Mouse (Mus musculus) lung, adult 2 months (tissue): ENCODE results near the gene Nipal3. TPM values are rescaled to one million over a fixed set of nuclear protein-coding genes. Genes with fewer than 3 reads are reported as not detected.

ENCODE experiments used
- DNase-seq: peaks from one replicate; pipeline ENCODE4 v3.0.0; 2022
- H3K4me1 ChIP-seq: fragments of 200-500 bp; 2 replicates; pipeline ENCODE4 v1.6.1; 2011; ENCODE audit warnings: low read length; ENCODE audit not compliant: control insufficient read depth, insufficient read depth
- H3K4me3 ChIP-seq: fragments of 200-500 bp; replicated peaks from 2 replicates; pipeline ENCODE3; 2011; ENCODE audit warnings: low read depth, mild to moderate bottlenecking, control low read depth, low read length; ENCODE audit errors: extremely low read depth
- CTCF ChIP-seq: fragments of 200-500 bp; IDR thresholded peaks from 2 replicates; pipeline ENCODE4 v1.5.1; 2011; ENCODE audit warnings: mild to moderate bottlenecking, low read length, control low read depth; ENCODE audit not compliant: insufficient read depth
- POLR2A ChIP-seq: fragments of 200-500 bp; IDR thresholded peaks from 2 replicates; pipeline ENCODE4 v1.6.1; 2011; ENCODE audit warnings: low read depth, mild to moderate bottlenecking, control low read depth, low read length, borderline replicate concordance; ENCODE audit errors: extremely low read depth
- WGBS: fragments of 180-500 bp; shearing (Covaris S2); methylation state at CpG from one replicate; pipeline ENCODE4 v1.1.7; 2018; 5-methylcytosine and 5-hydroxymethylcytosine counted together
- polyA plus RNA-seq: library from polyadenylated mRNA; depleted of rRNA; stranded (reverse); fragments of >200 nt; gene quantifications from 2 replicates; pipeline ENCODE4 v1.2.3, GENCODE M21; 2012

The Nipal3 gene
- polyA plus RNA-seq, 1 experiment, result 84.6 TPM

DNA sequence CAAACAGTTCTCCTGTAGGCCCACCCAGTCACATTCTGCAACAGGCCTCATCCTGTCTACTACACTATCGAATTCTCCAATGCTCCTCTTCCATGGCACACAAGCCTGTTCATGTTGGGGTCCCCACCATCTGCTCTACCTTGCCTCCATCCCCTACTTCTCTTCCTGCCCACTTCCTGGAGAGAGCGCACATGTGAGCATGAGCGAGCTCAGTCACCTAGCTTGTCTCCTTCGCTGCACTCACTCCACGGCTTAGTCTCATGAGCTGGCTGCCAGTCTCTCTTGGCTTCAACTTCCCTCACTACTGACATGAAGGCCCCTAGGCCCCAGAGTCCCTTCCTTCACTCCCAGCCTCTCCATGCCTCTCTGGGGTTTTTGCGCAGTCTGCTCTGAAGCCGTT lies 68.3 kb downstream of the Nipal3 start:
- no peaks in the 10 kb centered on the region for H3K4me1 ChIP-seq
- no peak for DNase-seq
- TF ChIP-seq CTCF, result no peak
- no peak for TF ChIP-seq POLR2A
- 91% methylated on average over 7 of the region's 7 CpGs for WGBS
- no peak overlapping the region for H3K4me3 ChIP-seq

GRCm38 (mm10) chr4:135425625-135426024 lies 69.2 kb downstream of the Nipal3 start:
- Histone ChIP-seq H3K4me3 (no peak overlapping the region), H3K4me1 (no peaks in the 10 kb centered on the region)
- TF ChIP-seq POLR2A, result no peak
- no peak for TF ChIP-seq CTCF
- DNase-seq, result no peak
- WGBS, result 68% methylated on average over 9 of the region's 9 CpGs

DNA sequence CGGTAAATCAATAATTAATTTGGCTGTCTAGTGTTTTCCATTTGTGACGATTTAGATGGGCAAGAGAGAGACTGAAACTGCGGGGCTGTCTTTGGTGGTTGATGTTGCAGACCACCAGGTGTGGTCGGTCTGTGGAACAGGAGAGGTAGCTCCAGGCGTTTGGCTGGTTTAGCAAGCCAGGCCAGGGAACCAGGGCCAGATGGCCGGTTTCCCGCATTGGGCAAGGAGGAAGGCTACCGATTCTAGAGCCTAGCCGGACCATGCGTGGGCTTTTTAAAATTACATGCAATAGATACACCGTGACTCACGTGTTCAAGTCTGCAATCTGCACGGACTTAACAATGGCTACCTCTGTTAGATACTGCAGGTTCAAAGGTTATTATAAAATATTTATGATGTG lies 73.9 kb downstream of the Nipal3 start:
- 90% methylated on average over 13 of the region's 13 CpGs for WGBS
- DNase-seq, result no peak
- Histone ChIP-seq H3K4me3 (no peak overlapping the region), H3K4me1 (no peaks in the 10 kb centered on the region)
- TF ChIP-seq CTCF, result no peak

DNA sequence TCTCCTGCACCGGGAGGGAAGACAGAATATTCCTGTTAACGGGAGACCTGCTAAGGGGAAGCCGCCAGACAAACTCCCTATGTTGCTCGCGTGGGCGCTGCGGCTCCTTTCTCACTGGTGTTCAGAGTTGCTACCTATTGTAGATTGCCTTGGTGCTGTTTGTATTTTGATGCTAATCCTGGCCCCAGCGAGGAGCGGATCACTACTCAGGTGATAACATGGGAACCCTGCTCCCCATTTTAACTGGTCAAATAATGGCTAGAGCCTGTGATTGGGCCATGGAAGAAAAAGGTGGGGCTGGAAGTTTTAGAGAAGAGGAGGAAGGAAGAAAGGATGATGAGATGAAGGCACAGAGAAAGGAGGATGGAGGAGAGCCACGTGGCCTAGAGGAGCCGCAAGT lies 74.4 kb downstream of the Nipal3 start:
- no peak overlapping the region for H3K4me3 ChIP-seq
- TF ChIP-seq CTCF, result no peak
- TF ChIP-seq POLR2A, result no peak
- WGBS, result 81% methylated on average over 11 of the region's 11 CpGs
- H3K4me1 ChIP-seq, result no peaks in the 10 kb centered on the region
- DNase-seq, result no peak

DNA sequence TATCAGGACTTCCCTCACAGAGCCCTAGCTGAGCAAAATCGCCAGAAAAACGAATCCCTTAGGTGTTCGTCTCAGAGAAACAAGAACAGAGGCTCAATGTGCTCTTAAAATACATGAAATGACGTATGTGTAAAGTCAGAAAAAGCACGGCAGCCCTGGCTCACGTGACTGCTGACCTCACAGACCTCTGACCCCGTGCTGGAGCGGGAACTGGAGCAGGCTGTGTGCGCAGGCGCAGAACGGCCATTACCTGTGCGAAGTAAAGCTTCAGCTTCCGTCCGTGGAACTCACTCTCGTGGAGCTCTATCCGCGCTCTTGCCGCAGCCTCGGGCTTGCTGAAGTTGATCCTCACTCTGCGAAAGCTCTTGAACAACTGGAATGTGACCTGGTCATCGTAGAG lies 74.8 kb downstream of the Nipal3 start:
- TF ChIP-seq POLR2A (no peak), CTCF (no peak)
- 82% methylated on average over 21 of the region's 21 CpGs for WGBS
- DNase-seq, result no peak
- Histone ChIP-seq H3K4me3 (no peak overlapping the region), H3K4me1 (no peaks in the 10 kb centered on the region)

GRCm38 (mm10) chr4:135416367-135416766 lies 78.5 kb downstream of the Nipal3 start:
- TF ChIP-seq POLR2A, result no peak
- TF ChIP-seq CTCF, result no peak
- no peaks in the 10 kb centered on the region for H3K4me1 ChIP-seq
- no peak overlapping the region for H3K4me3 ChIP-seq
- 78% methylated on average over 21 of the region's 21 CpGs for WGBS
- no peak for DNase-seq

- 79% methylated on average over 8 of the region's 8 CpGs for WGBS
- Histone ChIP-seq H3K4me3 (no peak overlapping the region), H3K4me1 (no peaks in the 10 kb centered on the region)
- TF ChIP-seq POLR2A (no peak), CTCF (no peak)
- no peak for DNase-seq
Observed at GRCm38 (mm10) chr4:135413491-135413890, 81.3 kb downstream of the Nipal3 start.

DNA sequence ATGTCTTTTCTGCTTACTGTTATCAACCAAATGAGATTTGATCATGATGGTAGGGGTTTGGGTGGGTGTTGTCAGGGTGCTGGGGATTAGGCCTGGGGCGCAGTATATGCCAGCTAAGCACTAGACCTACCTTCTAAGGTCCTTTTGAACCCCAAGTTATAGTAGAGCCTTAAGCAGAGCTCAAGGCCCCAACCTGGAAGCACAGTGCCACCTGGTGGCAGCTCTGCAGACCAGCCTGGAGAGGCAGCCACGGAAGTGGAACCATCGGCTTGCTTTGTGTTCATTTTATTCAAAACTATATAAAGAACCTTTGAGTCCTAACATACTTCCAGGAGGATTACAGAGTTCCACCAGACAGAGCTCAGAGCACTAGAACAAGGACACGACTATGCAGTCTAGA lies 83.2 kb downstream of the Nipal3 start:
- 30% methylated on average over 4 of the region's 4 CpGs for WGBS
- no peaks in the 10 kb centered on the region for H3K4me1 ChIP-seq
- peak; percentile 94 for TF ChIP-seq CTCF
- no peak for TF ChIP-seq POLR2A
- peak; percentile 54 for DNase-seq
- no peak overlapping the region for H3K4me3 ChIP-seq

- TF ChIP-seq POLR2A (no peak), CTCF (no peak)
- H3K4me1 ChIP-seq, result no peaks in the 10 kb centered on the region
- H3K4me3 ChIP-seq, result no peak overlapping the region
- DNase-seq, result no peak
- WGBS, result 39% methylated on average over 5 of the region's 5 CpGs
Observed at GRCm38 (mm10) chr4:135406180-135406579, 88.7 kb downstream of the Nipal3 start.

GRCm38 (mm10) chr4:135404916-135405315 lies 89.9 kb downstream of the Nipal3 start:
- no peaks in the 10 kb centered on the region for H3K4me1 ChIP-seq
- no peak for DNase-seq
- TF ChIP-seq POLR2A, result no peak
- TF ChIP-seq CTCF, result no peak
- 98% methylated on average over 2 of the region's 2 CpGs for WGBS
- no peak overlapping the region for H3K4me3 ChIP-seq

GRCm38 (mm10) chr4:135404048-135404447 lies 90.8 kb downstream of the Nipal3 start:
- TF ChIP-seq POLR2A (no peak), CTCF (no peak)
- Histone ChIP-seq H3K4me3 (no peak overlapping the region), H3K4me1 (no peaks in the 10 kb centered on the region)
- DNase-seq, result no peak
- 69% methylated on average over 10 of the region's 10 CpGs for WGBS
